Mouse (Mus musculus): ENCODE results near the gene Pidd1. TPM values are rescaled to one million over a fixed set of nuclear protein-coding genes. Genes with fewer than 3 reads are reported as not detected.

Gene Pidd1
- polyA plus RNA-seq (2015; fragmentation: Nextera tagmentation; extraction: Ambion mirVana): 8.8 and 9.7 TPM in 2 replicates

DNA sequence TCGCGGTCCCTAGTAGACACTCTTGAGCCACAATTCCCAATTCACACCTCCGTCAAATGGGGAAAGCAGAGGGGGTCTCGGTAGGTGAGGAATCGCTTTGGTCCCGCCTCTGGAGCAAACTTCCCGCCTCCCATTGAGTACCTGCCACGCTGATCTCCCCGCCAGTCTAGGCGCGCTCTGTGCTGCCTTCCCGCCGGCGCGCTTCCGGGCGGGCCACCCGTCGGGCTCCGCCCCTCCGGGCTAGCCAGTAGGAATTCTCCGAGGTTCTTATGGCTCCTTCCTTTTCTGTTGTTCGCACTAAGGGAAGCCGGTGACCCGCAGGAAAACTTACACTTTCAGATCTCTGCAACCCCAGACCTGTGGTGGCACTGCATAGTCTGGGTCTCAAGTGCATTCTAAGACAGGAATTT is at the start of gene Pidd1:
Gene Pidd1, minus strand, starts transcription at position 198 of the 410 bp plus-strand sequence.
- H3K27ac ChIP-seq (ENCODE audit: low read length): peak within 1 kb of the TSS; percentile 84
- H3K4me3 ChIP-seq (ENCODE audit: low read depth, low read length): peak within 1 kb of the TSS; percentile 63
- peak within 1 kb of the TSS; percentile 78 for H3K9ac ChIP-seq (ENCODE audit: low read depth, low read length)
- ATAC-seq (ENCODE audit: low read depth): peak; percentile 64
- H3K4me2 ChIP-seq (ENCODE audit: low read depth, low read length): peak within 1 kb of the TSS; percentile 95
- no peaks in the 10 kb centered on the region for H3K27me3 ChIP-seq (ENCODE audit: control insufficient read depth, insufficient read depth, low read depth, low read length)
- under 1% methylated on average over 25 of the region's 25 CpGs for WGBS (ENCODE audit: insufficient replicate concordance)
- H3K4me1 ChIP-seq (ENCODE audit: control insufficient read depth, low read depth, low read length): peaks cover 52% of the 10 kb centered on the region
- H3K36me3 ChIP-seq (ENCODE audit: control insufficient read depth, insufficient read depth): peaks cover 27% of the 10 kb centered on the region
- no peaks in the 10 kb centered on the region for H3K9me3 ChIP-seq (replicated peaks; ENCODE audit: control insufficient read depth, low read length)

DNA sequence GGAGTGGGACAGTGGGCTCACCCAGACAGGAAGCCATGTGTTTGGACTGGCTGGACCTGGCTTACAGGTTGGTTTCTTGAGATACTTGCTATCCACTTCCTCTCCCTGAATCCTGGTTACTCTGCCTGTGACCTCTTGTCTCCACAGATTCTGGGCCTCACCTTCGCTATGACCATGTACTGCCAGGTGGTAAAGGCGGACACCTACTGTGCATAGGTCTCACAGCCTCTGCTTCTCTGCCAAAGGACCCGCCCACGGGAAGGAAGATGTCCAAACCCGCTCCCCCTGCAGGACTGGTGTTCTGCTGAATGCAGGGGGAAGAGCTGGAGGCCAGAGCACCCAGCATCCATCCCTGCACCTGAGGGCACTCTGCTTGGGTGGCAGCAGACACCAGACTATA is 48.9 kb upstream of the Pidd1 start:
- Histone ChIP-seq H3K27ac (ENCODE audit: low read length) (no peak overlapping the region), H3K36me3 (ENCODE audit: control insufficient read depth, insufficient read depth) (peaks cover 2% of the 10 kb centered on the region; the same call in 1 of the 2 replicates), H3K4me1 (ENCODE audit: control insufficient read depth, low read depth, low read length) (no peaks in the 10 kb centered on the region; the same call in 1 of the 2 replicates), H3K4me3 (ENCODE audit: low read depth, low read length) (no peak overlapping the region), H3K9me3 (replicated peaks; ENCODE audit: control insufficient read depth, low read length) (no peaks in the 10 kb centered on the region), H3K27me3 (ENCODE audit: control insufficient read depth, insufficient read depth, low read depth, low read length) (no peaks in the 10 kb centered on the region), H3K4me2 (ENCODE audit: low read depth, low read length) (no peak overlapping the region), H3K9ac (ENCODE audit: low read depth, low read length) (no peak overlapping the region)
- WGBS (ENCODE audit: insufficient replicate concordance): 78% methylated on average over 5 of the region's 5 CpGs
- no peak for ATAC-seq (ENCODE audit: low read depth)

DNA sequence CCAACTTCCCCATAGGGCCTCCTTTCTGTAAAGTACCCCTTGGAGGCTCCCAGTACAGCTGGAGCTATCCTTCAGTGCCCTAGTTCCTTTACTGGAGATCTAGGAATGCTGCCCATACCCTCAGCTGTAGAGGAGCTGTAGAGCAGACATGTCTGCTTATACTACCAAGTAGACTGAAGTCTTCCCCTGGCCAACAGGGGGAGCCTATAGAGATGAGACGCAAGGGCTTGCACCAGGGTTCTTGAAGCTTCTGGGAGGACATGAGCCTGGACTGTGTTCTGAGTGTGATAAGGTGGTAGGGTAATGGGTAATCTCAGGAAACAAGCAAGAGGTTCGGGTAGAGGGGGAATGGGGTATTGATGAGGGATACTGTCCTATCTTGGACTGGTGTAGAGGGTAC is 47.3 kb upstream of the Pidd1 start:
- no peak overlapping the region for H3K4me2 ChIP-seq (ENCODE audit: low read depth, low read length)
- H3K27me3 ChIP-seq (ENCODE audit: control insufficient read depth, insufficient read depth, low read depth, low read length): no peaks in the 10 kb centered on the region
- no peak overlapping the region for H3K4me3 ChIP-seq (ENCODE audit: low read depth, low read length)
- H3K27ac ChIP-seq (ENCODE audit: low read length): no peak overlapping the region
- no peaks in the 10 kb centered on the region; the same call in 1 of the 2 replicates for H3K4me1 ChIP-seq (ENCODE audit: control insufficient read depth, low read depth, low read length)
- no peaks in the 10 kb centered on the region for H3K9me3 ChIP-seq (replicated peaks; ENCODE audit: control insufficient read depth, low read length)
- ATAC-seq (ENCODE audit: low read depth): peak; percentile 62
- no peak overlapping the region for H3K9ac ChIP-seq (ENCODE audit: low read depth, low read length)
- H3K36me3 ChIP-seq (ENCODE audit: control insufficient read depth, insufficient read depth): peaks cover 6% of the 10 kb centered on the region
- WGBS (ENCODE audit: insufficient replicate concordance): 37% methylated on average over 2 of the region's 2 CpGs

DNA sequence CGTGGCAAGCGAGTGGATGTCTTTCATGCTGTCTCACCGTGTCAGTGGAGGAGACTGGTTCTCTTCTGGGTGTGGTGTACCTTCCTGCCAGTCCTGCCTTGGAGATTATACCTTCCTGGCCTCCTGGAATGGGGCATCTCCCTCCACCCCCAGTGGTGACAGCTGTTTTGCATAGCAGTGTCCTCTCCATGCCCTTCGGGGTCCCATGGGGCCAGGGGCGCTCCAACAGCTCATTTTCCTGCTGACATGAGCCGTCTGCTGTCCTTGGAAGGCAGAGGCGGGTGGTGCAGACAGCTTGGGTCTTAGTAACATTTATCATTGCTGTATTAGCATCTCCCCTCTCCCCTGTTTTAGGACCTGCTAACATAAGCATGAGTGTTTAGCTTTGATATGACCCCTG is 43.3 kb upstream of the Pidd1 start:
- H3K4me1 ChIP-seq (ENCODE audit: control insufficient read depth, low read depth, low read length): peaks cover 5% of the 10 kb centered on the region
- 81% methylated on average over 7 of the region's 7 CpGs for WGBS (ENCODE audit: insufficient replicate concordance)

DNA sequence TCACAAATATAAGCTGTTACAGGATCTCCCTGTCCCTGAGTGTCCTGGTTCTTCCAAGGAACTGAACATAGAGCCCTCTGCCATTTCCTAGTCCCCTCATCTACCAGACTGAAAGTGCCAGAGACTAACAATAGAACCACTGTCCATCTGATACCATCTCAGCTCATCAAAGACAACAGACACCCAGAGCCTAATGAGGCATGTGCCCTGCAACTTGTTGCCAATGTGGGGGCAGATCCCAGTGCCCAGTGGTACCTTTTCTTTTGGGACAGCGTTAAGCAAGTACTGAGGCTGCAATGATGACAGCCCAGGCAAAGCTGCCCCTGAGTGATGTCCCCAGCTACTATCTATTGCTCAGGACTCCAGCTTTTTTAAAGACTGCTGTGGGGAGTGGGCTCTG is 42.4 kb upstream of the Pidd1 start:
- Histone ChIP-seq H3K27ac (ENCODE audit: low read length) (no peak overlapping the region), H3K36me3 (ENCODE audit: control insufficient read depth, insufficient read depth) (peaks cover 8% of the 10 kb centered on the region; the same call in 1 of the 2 replicates), H3K4me2 (ENCODE audit: low read depth, low read length) (no peak overlapping the region), H3K9me3 (replicated peaks; ENCODE audit: control insufficient read depth, low read length) (no peaks in the 10 kb centered on the region), H3K27me3 (ENCODE audit: control insufficient read depth, insufficient read depth, low read depth, low read length) (peaks cover 22% of the 10 kb centered on the region), H3K4me1 (ENCODE audit: control insufficient read depth, low read depth, low read length) (peaks cover 14% of the 10 kb centered on the region), H3K9ac (ENCODE audit: low read depth, low read length) (no peak overlapping the region), H3K4me3 (ENCODE audit: low read depth, low read length) (no peak overlapping the region)
- ATAC-seq (ENCODE audit: low read depth): no peak
- 72% methylated on average over 1 of the region's 1 CpGs for WGBS (ENCODE audit: insufficient replicate concordance)

More for the DNA sequence above, 43.3 kb upstream of the Pidd1 start:
- Histone ChIP-seq H3K27me3 (ENCODE audit: control insufficient read depth, insufficient read depth, low read depth, low read length) (peaks cover 13% of the 10 kb centered on the region), H3K4me3 (ENCODE audit: low read depth, low read length) (no peak overlapping the region), H3K9me3 (replicated peaks; ENCODE audit: control insufficient read depth, low read length) (no peaks in the 10 kb centered on the region), H3K4me2 (ENCODE audit: low read depth, low read length) (no peak overlapping the region), H3K9ac (ENCODE audit: low read depth, low read length) (no peak overlapping the region), H3K36me3 (ENCODE audit: control insufficient read depth, insufficient read depth) (peaks cover 8% of the 10 kb centered on the region; the same call in 1 of the 2 replicates), H3K27ac (ENCODE audit: low read length) (no peak overlapping the region)
- no peak for ATAC-seq (ENCODE audit: low read depth)

DNA sequence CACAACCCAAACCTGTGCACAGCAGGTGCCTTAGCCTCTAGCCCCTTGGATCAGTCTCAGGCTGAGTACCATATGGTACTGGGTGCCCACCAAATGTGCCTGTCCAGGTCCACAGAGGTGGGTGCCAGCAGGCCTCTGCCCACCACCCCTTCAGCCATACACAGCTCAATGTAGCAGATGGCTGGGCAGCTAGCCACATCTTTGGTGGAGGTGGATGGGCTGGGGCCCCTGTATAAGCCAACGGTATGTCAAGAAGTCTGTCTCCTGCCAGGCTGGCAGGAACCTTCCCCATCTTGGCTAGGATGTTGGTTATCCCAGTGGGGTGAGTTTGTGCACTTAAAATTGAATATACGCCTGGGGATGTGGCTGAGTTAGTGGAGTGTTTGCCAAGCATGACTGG is 41.8 kb upstream of the Pidd1 start:
- Histone ChIP-seq H3K4me1 (ENCODE audit: control insufficient read depth, low read depth, low read length) (peaks cover 20% of the 10 kb centered on the region), H3K4me2 (ENCODE audit: low read depth, low read length) (no peak overlapping the region), H3K27ac (ENCODE audit: low read length) (no peak overlapping the region), H3K36me3 (ENCODE audit: control insufficient read depth, insufficient read depth) (peaks cover 7% of the 10 kb centered on the region; the same call in 1 of the 2 replicates), H3K9me3 (replicated peaks; ENCODE audit: control insufficient read depth, low read length) (no peaks in the 10 kb centered on the region), H3K4me3 (ENCODE audit: low read depth, low read length) (no peak overlapping the region), H3K9ac (ENCODE audit: low read depth, low read length) (no peak overlapping the region), H3K27me3 (ENCODE audit: control insufficient read depth, insufficient read depth, low read depth, low read length) (peaks cover 26% of the 10 kb centered on the region)
- 74% methylated on average over 2 of the region's 2 CpGs for WGBS (ENCODE audit: insufficient replicate concordance)
- ATAC-seq (ENCODE audit: low read depth): no peak

DNA sequence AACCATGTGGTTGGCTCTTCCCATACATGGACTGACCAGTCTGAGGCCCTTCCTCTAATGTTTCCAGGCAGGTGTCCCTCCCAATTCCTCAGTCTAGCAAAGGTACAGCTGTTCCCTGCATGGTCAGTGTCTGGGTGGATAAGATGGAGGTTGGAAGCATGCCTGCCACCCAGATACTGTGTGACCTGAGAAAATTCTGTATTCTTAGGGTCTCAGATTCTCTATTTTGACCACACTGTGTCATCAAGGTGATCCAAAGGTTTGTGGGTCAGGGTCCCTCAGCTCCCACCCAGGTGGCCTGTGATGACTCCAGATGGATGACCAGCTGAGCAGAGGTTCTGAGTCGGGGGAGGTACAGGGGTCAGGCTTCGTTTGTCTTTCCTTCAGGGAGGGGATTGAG is 41.4 kb upstream of the Pidd1 start:
- Histone ChIP-seq H3K36me3 (ENCODE audit: control insufficient read depth, insufficient read depth) (peaks cover 6% of the 10 kb centered on the region; the same call in 1 of the 2 replicates), H3K9me3 (replicated peaks; ENCODE audit: control insufficient read depth, low read length) (no peaks in the 10 kb centered on the region), H3K9ac (ENCODE audit: low read depth, low read length) (no peak overlapping the region), H3K4me2 (ENCODE audit: low read depth, low read length) (no peak overlapping the region), H3K27me3 (ENCODE audit: control insufficient read depth, insufficient read depth, low read depth, low read length) (peaks cover 26% of the 10 kb centered on the region), H3K4me1 (ENCODE audit: control insufficient read depth, low read depth, low read length) (peaks cover 23% of the 10 kb centered on the region), H3K27ac (ENCODE audit: low read length) (no peak overlapping the region), H3K4me3 (ENCODE audit: low read depth, low read length) (no peak overlapping the region)
- WGBS (ENCODE audit: insufficient replicate concordance): 51% methylated on average over 2 of the region's 2 CpGs
- ATAC-seq (ENCODE audit: low read depth): no peak

DNA sequence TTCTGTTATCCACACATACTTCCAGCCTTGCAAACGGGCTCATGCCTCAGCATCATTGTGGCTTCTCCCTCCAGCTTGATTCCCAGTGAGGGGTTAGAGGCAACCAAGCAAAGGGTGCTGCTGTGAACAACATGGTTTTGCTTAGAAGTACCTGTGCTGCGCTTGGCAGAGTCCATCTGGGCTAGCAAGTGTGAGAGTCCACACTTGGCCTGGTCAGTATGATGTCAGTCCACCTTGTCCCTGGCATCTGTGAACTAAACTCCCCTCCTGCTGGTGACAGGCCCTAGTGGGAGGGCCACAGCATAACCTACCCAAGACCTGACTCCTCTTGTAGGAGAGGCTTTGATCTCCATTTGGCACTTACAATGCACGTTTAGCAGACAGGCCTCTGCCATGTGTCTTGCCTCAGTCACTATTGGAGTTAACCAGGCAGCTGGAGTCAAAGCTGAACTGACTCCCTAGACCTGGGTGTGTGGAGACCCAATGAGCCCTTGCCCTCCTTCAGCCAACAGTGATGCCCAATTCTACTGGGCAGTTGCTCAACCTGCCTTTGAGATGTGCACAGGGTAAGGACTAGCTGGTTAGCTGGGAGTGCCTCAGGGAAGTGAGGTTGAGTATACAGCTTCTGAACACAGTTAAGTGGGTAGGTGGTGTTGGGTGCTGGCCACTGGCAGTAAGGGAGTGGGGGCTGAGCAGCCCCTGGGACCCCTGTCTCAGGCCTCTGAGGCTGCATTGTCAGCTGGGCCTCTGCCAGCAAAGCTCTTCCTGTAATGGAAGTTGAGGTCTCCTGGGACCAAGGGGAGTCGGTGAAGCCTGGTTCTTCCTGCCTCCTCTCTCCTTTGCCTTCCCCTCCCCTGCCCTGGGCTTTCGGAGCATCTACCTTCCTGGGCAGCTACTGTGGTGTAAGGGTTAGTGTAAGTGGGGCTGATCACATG is 40.6 kb upstream of the Pidd1 start:
- no peak for ATAC-seq (ENCODE audit: low read depth)
- no peak overlapping the region for H3K4me3 ChIP-seq (ENCODE audit: low read depth, low read length)
- H3K27ac ChIP-seq (ENCODE audit: low read length): no peak overlapping the region
- H3K9me3 ChIP-seq (replicated peaks; ENCODE audit: control insufficient read depth, low read length): no peaks in the 10 kb centered on the region
- H3K4me2 ChIP-seq (ENCODE audit: low read depth, low read length): no peak overlapping the region
- peaks cover 6% of the 10 kb centered on the region; the same call in 1 of the 2 replicates for H3K36me3 ChIP-seq (ENCODE audit: control insufficient read depth, insufficient read depth)
- 69% methylated on average over 5 of the region's 5 CpGs for WGBS (ENCODE audit: insufficient replicate concordance)
- peaks cover 23% of the 10 kb centered on the region for H3K4me1 ChIP-seq (ENCODE audit: control insufficient read depth, low read depth, low read length)
- H3K27me3 ChIP-seq (ENCODE audit: control insufficient read depth, insufficient read depth, low read depth, low read length): peaks cover 26% of the 10 kb centered on the region
- no peak overlapping the region for H3K9ac ChIP-seq (ENCODE audit: low read depth, low read length)

DNA sequence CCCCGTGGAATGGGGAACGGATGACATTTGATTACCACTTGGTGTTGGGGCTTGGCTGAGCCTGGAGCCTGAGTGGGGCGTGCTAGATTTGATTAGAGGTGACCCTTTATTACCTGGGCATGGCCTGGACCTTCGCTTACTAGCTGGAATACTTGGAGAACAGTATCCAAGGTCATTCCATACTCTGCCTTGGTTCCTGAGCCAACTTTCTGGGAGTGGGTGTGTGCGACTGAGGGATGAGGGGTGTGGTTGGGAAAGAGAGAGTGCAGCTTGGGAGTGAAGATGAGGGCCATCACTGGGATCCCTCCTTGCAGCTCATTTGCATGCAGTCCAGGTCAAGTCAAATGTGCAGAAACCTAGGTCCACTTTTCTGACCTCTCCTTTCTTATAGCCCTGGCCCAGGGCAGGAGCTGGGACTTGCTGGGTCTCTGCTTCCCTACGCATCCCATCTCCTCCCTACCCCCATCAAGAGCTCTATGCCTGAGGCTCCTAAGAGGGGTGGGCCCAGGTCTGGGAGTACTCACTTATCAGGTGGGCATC is 39.4 kb upstream of the Pidd1 start:
- Histone ChIP-seq H3K27me3 (ENCODE audit: control insufficient read depth, insufficient read depth, low read depth, low read length) (peaks cover 26% of the 10 kb centered on the region), H3K27ac (ENCODE audit: low read length) (no peak overlapping the region)

More for the DNA sequence above, 39.4 kb upstream of the Pidd1 start:
- H3K4me2 ChIP-seq (ENCODE audit: low read depth, low read length): no peak overlapping the region
- WGBS (ENCODE audit: insufficient replicate concordance): 61% methylated on average over 6 of the region's 6 CpGs
- no peak overlapping the region for H3K9ac ChIP-seq (ENCODE audit: low read depth, low read length)
- no peak for ATAC-seq (ENCODE audit: low read depth)
- no peak overlapping the region for H3K4me3 ChIP-seq (ENCODE audit: low read depth, low read length)
- H3K36me3 ChIP-seq (ENCODE audit: control insufficient read depth, insufficient read depth): peaks cover 6% of the 10 kb centered on the region; the same call in 1 of the 2 replicates
- H3K4me1 ChIP-seq (ENCODE audit: control insufficient read depth, low read depth, low read length): peaks cover 27% of the 10 kb centered on the region
- H3K9me3 ChIP-seq (replicated peaks; ENCODE audit: control insufficient read depth, low read length): no peaks in the 10 kb centered on the region

Data from liver, embryonic 16.5 days (tissue).